Mouse (Mus musculus) heart, postnatal 14 days (tissue): ENCODE data around the gene Sept6. TPM values are rescaled to one million over a fixed set of nuclear protein-coding genes. Genes with fewer than 3 reads are reported as not detected.

Source experiments
- DNase-seq, 2 experiments: peaks; one replicate each; pipeline ENCODE4 v3.0.0; 2021 to 2022
- intact Hi-C: fragments of 180-260 bp; cut with DNase I; formaldehyde crosslinking; loops from one replicate; pipeline ENCODE4 v1.15.1; 2025
- total RNA-seq, 2 experiments: library from RNA; stranded (reverse); gene quantifications; 2 replicates each; pipeline ENCODE4 v1.2.3; 2021

Gene Sept6
- total RNA-seq, 2 experiments from 2014 or later = 7.8 to 11.4 TPM

DNA sequence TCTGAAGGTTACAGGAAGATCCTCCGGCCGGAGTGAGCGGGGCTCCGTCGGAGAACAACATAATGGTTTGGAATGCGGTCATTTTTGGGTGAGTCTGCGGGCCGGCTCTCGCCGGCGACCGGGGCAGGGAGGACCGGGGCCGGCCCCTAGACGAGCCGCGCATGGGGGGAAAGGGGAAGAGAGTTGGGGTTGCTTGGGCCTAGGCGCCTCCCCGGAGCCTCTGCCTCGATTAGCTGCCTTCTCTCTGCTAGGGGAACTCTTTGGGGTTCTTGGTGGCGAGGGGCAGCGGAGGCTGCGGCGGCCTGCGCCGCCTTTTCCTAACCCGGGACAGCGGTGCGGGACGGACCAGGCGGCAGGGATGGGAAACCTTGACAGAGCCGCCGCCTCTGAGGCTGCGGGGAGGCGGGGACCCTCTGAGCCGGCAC, 116.9 kb downstream of the Sept6 start:
- intact Hi-C loops = loop anchor here (5.0 kb wide), 1 partner anchor 33 kb away; no protein-coding TSS in a partner anchor
- no peak for DNase-seq

DNA sequence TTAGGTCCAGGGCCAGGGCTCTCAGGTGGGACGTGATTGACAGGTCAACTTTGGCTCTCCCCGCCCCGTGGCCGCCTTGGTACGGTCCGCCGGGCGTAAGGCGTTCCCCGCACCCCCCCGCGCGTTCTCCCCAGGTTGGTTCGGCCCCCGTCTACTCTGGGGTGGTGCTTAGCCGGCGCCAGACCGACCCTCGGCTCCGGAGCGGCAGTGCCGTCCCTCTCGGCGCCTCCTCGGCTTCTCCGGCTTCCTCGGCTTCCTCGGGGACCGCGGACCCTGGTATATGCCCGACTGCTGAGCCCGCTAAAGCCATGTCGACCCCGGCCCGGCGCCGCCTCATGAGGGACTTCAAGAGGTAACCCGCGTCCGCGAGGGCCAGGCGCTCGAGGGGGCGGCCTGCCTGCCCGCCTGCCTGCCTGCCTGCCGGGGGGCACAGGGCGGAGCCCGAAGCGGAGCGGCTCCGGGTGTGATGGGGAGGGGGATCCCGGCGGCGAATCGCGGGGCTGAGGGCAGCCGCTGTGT, 117.4 kb downstream of the Sept6 start:
- intact Hi-C loops = loop anchor here (5.0 kb wide), 1 partner anchor 33 kb away; no protein-coding TSS in a partner anchor
- DNase-seq = peak; percentile 89 to 91

DNA sequence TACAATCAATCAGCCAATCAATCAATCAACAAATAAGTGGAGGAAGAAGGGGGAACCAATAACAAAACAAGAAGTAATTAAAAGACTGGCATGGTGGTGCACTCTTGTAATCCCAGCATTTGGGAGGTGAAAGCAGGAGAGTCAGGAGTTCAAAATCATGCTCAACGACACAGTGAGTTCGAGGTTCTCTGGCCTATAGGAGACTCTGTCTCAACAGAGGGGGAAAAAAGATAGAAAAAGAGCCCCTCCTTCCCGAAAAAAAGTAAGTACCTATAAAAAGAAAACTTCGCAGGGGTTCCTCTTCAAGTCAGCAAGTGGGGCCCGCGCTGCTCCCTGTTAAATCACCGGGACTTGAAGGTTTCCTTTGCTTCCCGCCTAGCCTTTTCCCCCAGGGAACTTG, 117.8 kb downstream of the Sept6 start, which contains the start of the genes Ube2a and C330007P06Rik:
TSS of gene Ube2a (plus strand) at position 136 of the 400 bp plus-strand sequence.
TSS of gene C330007P06Rik (minus strand) at position 347 of the 400 bp plus-strand sequence.
- intact Hi-C loops = loop anchor here (5.0 kb wide), 1 partner anchor 34 kb away; no protein-coding TSS in a partner anchor

DNA sequence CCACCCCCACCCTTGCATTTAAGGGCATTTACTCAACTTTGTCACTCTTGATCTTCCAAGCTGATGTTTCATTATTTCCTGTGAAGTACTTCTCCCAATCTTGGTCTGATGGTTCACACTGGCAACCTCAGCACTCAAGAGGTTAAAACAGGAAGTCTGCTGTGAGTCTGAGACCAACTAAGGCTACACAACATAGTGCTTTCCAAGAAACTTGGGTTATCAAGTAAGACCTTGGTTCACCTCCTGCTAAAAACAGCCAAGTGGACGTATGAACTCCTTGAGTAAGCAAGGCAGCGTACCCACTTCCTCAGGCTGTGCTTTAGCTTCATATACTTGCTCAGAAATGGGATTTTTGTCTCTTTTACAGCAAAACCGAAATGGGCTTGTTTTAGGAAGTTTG, 121.2 kb downstream of the Sept6 start:
- intact Hi-C loops = loop anchor here (5.0 kb wide), 1 partner anchor 37 kb away; no protein-coding TSS in a partner anchor
- no peak for DNase-seq

More for the DNA sequence above, 117.8 kb downstream of the Sept6 start, which contains the start of the genes Ube2a and C330007P06Rik:
- no peak for DNase-seq

DNA sequence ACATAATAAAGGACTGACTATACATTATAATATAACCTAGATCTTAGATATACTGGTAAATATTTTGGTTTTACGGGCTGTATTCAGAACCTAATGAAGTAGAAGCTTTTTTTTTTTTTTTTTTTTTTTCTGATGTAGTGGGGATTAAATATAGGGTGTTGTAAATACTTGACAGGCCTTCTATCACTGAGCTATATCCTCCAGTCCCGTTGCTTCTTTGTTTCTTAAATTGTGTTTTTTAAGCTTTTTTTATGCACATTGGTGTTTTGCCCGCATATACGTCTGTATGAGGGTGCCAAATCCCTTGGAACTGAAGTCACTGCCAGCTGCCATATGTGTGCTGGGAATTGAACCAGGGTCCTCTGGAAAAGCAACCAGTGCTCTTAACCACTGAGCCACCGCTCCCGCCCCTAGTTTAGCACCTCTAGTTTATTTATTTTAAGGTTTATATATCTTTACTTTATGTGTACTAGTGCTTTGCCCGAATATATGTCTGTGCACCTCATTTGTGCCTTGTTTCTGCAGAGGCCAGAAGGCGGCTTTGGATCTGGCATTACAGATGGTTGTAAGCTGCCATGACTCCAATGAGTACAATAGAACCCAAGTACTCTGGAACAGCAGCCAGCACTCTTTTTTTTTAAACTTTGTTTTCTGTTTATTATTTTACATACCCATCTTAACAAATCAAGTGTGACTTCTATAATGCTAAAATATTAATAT, 126.8 kb downstream of the Sept6 start:
- intact Hi-C loops = no loop called here
- no peak for DNase-seq

DNA sequence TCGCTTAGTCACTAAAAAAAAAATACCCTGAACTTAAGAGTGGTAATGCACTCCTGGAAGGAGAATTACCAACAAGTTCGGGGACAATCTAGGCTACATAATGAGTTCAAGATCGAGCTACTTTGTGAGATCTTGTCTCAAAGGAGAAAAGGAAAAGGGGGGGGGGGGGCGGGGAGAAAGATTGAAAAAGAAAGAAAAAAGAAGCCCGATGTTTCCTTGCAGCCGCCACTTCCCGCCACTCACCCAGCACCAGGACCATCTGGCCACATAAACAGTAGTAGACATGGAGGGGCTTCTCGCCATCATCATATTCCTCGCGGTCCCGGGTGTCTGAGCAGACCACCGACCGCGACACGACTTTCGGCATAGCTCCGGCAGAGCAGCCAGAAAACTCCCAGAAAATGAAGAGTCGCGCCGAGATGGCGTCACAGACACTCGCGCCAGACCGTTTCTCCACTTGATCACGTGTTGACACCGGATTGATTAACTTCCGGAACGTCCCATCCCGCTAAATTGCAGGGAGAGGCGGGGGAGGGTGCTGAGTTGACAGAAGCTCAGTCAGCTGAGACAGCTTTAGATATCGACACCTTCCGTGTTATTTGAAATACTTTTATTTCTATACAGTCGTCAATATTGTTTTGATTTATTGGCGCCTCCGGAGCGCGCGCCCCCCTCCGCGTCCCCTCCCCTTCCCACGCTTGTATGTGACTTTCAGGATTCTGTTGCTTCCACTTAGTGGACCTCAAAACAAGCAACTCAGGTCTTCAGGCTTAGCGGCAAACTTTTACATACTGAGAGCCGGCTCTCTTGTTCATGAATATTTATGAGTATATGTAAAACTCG, 127.6 kb downstream of the Sept6 start:
- intact Hi-C loops = no loop called here
- peak; percentile 75 to 83 for DNase-seq

Other genes starting within 250 kb of the Sept6 start
- under 1 TPM; 0.32 to 0.38 TPM for gene Slc25a43, start 248.1 kb downstream of the Sept6 start, total RNA-seq
- gene Slc25a5, start 196.1 kb downstream of the Sept6 start, total RNA-seq = 100 to 1,000 TPM; 545 to 681 TPM
- gene Ube2a, start 117.9 kb downstream of the Sept6 start, total RNA-seq = 10 to 100 TPM; 75.9 to 77.4 TPM
- gene C330007P06Rik, start 117.7 kb downstream of the Sept6 start, total RNA-seq = 10 to 100 TPM; 16.3 to 17.4 TPM
- gene Nkrf, start 88.9 kb downstream of the Sept6 start, total RNA-seq = 1 to 10 TPM; 3.4 to 3.8 TPM
- gene Sowahd, start 57.1 kb upstream of the Sept6 start, total RNA-seq = not detected
- gene Rpl39, start 93.6 kb upstream of the Sept6 start, total RNA-seq = 100 to 1,000 TPM; 332 to 382 TPM
- gene Upf3b, start 118.5 kb upstream of the Sept6 start, total RNA-seq = 10 to 100 TPM in 1 of 2 experiments, 1 to 10 TPM in 1; 6.7 to 10.2 TPM
- 10 to 100 TPM in 1 of 2 experiments, 1 to 10 TPM in 1; 9.3 to 11.2 TPM for gene Nkap, start 135.0 kb upstream of the Sept6 start, total RNA-seq
- not detected for gene Akap14, start 177.0 kb upstream of the Sept6 start, total RNA-seq
- gene Ndufa1, start 199.4 kb upstream of the Sept6 start, total RNA-seq = 100 to 1,000 TPM; 877 to 921 TPM
- 1 to 10 TPM; 1.9 to 2.1 TPM for gene Rnf113a1, start 199.5 kb upstream of the Sept6 start, total RNA-seq
- not detected for gene Gm9, start 219.2 kb upstream of the Sept6 start, total RNA-seq
- gene Rhox1, start 230.5 kb upstream of the Sept6 start, total RNA-seq = not detected